Mouse (Mus musculus): ENCODE measurements around the gene Rnf113a1.
"Not testable (repeated sequence)": the region's sequence is repeated elsewhere in the genome, so short reads cannot be mapped to it uniquely, and the experiment has no call there.

Rnf113a1 gene

GRCm38 (mm10) chrX:37191105-37191743 is at the start of gene Rnf113a1, which contains the start of gene Ndufa1:
Rnf113a1 (plus strand) TSS chrX:37191245.
Ndufa1 (minus strand) TSS chrX:37191163.
- DNase-seq (ENCODE audit: low read depth in 1 of 2, low spot score in 2 of 2) = peak; percentile 3 to 26

GRCm38 (mm10) chrX:37141732-37142131 is 49.3 kb upstream of the Rnf113a1 start:
- no peak for DNase-seq (ENCODE audit: low read depth in 1 of 2, low spot score in 2 of 2)

GRCm38 (mm10) chrX:37144498-37144897 is 46.5 kb upstream of the Rnf113a1 start:
- not testable (repeated sequence) for DNase-seq (ENCODE audit: low read depth in 1 of 2, low spot score in 2 of 2)

GRCm38 (mm10) chrX:37144954-37145353 is 46.1 kb upstream of the Rnf113a1 start:
- no peak for DNase-seq (ENCODE audit: low read depth in 1 of 2, low spot score in 2 of 2)

GRCm38 (mm10) chrX:37157839-37158238 is 33.2 kb upstream of the Rnf113a1 start:
- no peak for DNase-seq (ENCODE audit: low read depth in 1 of 2, low spot score in 2 of 2)

GRCm38 (mm10) chrX:37161169-37161568 is 29.9 kb upstream of the Rnf113a1 start:
- DNase-seq (ENCODE audit: low read depth in 1 of 2, low spot score in 2 of 2) = no peak

- DNase-seq (ENCODE audit: low read depth in 1 of 2, low spot score in 2 of 2) = no peak
Measured at GRCm38 (mm10) chrX:37163115-37163514, 27.9 kb upstream of the Rnf113a1 start.

- DNase-seq (ENCODE audit: low read depth in 1 of 2, low spot score in 2 of 2) = no peak
Measured at GRCm38 (mm10) chrX:37167085-37167484, 24.0 kb upstream of the Rnf113a1 start.

GRCm38 (mm10) chrX:37168742-37169141 is 22.3 kb upstream of the Rnf113a1 start, which contains the start of gene Akap14:
Akap14 (minus strand) TSS chrX:37168842.
- DNase-seq (ENCODE audit: low read depth in 1 of 2, low spot score in 2 of 2) = no peak

- not testable (repeated sequence) for DNase-seq (ENCODE audit: low read depth in 1 of 2, low spot score in 2 of 2)
Measured at GRCm38 (mm10) chrX:37184401-37184800, 6.6 kb upstream of the Rnf113a1 start.

- no peak for DNase-seq (ENCODE audit: low read depth in 1 of 2, low spot score in 2 of 2)
Measured at GRCm38 (mm10) chrX:37190755-37191104, 315 bp upstream of the Rnf113a1 start.

GRCm38 (mm10) chrX:37191744-37192379 is 817 bp downstream of the Rnf113a1 start:
- DNase-seq (ENCODE audit: low read depth in 1 of 2, low spot score in 2 of 2) = no peak

- no peak for DNase-seq (ENCODE audit: low read depth in 1 of 2, low spot score in 2 of 2)
Measured at GRCm38 (mm10) chrX:37198676-37199075, 7.6 kb downstream of the Rnf113a1 start.

- DNase-seq (ENCODE audit: low read depth in 1 of 2, low spot score in 2 of 2) = no peak
Measured at GRCm38 (mm10) chrX:37210941-37211340, 19.9 kb downstream of the Rnf113a1 start, which contains the start of gene Gm9. Gm9 (minus strand) TSS chrX:37211041.

- not testable (repeated sequence) for DNase-seq (ENCODE audit: low read depth in 1 of 2, low spot score in 2 of 2)
Measured at GRCm38 (mm10) chrX:37222158-37222557, 31.1 kb downstream of the Rnf113a1 start, which contains the start of gene Rhox1. Rhox1 (minus strand) TSS chrX:37222258.

All from monocyte, adult 2 months (primary cell).